Mouse (Mus musculus) adrenal gland, postnatal 10 days (tissue): ENCODE results near the gene Vrk1. TPM values are rescaled to one million over a fixed set of nuclear protein-coding genes. Genes with fewer than 3 reads are reported as not detected.

ENCODE experiments used
- DNase-seq: peaks from one replicate; pipeline ENCODE4 v3.0.0; 2021; ENCODE audit warnings: mixed read lengths
- total RNA-seq, 2 experiments: library from RNA; stranded (reverse); gene quantifications; 2 replicates each; pipeline ENCODE4 v1.2.3; 2021

Vrk1 gene
- total RNA-seq, 2 experiments from 2014 or later: 23.3 to 25.1 TPM

DNA sequence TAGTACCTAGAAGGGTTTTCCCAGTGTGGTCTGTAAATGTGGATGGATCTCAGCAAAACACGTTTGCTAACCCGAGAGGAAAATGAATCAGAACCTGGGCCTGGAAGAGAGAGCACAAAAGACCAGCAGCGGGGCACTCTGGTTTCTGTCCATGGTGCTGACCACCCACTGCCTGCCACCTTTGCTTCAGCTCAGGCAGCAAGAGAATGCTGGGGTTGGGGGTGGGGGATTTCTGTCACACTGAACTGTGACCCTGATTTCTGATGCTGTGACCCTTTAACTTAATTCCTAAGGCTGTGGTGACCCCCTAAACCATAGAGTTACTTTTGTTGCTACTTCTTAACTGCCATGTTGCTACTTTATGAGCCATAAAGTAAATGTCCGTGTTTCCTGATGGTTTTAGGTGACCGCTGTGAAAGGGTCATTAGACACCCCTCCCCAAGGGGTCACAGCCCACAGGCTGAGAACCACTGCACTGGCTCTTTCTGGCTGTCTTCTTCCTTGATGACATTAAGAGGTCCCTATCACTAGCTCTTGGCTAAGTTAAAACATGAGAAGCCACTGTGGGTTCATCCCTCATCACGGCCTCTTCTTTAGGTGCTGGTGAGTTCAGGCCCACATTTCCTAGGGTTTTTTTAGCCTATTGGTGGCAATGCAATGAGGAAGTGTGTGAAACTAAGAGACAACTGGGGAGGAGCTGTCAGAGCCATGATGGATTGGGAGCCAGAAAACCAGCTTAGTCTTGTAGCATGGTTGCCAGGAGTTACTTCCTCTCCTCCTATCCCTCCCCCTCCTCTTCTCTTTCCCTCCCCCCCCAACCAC lies 105.3 kb downstream of the Vrk1 start:
- DNase-seq: peak; percentile 81

DNA sequence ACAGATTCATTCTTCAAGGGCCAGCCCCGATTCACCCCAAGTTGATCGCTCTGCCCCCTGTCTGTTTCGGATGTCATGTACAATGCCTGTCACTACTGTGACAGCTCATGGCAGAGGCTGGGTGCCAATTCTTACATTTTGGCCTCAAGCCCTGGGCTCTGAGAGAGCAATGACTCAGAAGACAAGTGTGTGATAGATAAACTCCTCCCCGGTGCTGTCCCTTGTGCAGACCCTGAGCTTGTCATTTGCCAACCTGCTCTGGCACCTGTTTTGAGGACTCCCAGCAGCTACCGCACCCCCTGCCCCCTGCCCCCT lies 105.8 kb downstream of the Vrk1 start:
- DNase-seq: peak; percentile 75

- DNase-seq: no peak
Measured at GRCm38 (mm10) chr12:106123276-106123675, 113.2 kb downstream of the Vrk1 start.

DNA sequence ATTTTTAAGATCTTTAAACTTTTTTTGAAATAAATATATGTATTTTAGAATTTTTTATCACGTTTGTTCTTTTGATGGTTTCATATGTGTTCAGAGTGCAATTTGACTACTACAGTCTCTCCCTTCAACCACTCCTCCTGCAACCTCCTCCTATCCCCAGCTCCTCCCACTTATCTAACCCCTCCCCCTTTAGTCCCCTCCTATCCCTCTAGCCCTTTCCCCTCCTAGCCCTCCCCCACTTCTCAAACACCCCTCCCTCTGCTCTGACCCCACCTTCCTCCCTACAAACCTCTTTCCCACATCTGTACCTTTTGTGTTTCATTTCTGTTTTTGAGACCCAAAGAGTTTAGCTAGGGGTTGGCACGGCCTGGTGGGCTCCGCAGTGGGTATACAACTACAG lies 114.6 kb downstream of the Vrk1 start:
- DNase-seq: no peak

Other genes starting within 250 kb of the Vrk1 start
- 100 to 1,000 TPM; 165 to 177 TPM for gene Papola, start 225.5 kb upstream of the Vrk1 start, total RNA-seq